Mouse (Mus musculus): Measurements from ENCODE around the gene Pnpla5.
A peak's percentile ranks its signal among the peaks of the same experiment; 100 is the strongest.
"Not testable (repeated sequence)": the region's sequence is repeated elsewhere in the genome, so short reads cannot be mapped to it uniquely, and the experiment has no call there.

Gene Pnpla5

DNA sequence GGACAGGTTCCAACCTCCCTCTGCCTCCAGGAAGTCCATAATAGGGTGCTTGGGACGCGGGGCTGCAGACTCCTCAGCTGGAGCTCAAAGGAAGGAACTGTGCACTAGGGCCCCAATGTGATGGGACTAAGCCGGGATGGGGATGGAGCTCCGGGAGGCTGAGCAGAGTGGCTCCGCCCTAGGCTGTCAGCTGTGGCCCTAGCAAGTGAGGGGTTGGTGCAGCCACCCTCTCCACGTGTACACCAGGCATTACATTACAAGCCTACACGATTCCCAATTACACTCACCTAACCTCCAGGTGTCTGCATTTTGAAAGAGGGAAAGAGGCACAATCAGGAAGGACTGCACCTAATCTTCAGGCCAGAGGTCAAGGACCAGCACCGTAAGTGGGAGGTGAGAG, at the start of gene Pnpla5:
Pnpla5 (minus strand) TSS at position 101 of the 400 bp plus-strand sequence.
- DNase-seq, result no peak

DNA sequence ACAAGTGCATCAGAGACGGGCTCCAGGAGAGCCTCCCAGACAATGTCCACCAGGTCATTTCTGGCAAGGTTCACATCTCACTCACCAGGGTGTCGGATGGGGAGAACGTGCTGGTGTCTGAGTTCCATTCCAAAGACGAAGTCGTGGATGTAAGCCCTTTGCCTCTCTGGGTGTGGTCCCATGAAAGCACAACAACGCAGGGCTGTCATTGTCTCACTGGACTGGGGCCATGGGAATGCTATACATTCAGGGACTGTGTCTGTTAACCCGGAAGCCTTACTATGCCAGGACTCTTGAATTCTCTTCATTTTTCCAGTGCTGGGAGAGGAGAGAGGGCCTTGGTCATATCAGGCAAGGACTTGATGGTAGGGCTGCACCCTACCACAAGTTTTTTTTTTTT, 48.2 kb upstream of the Pnpla5 start:
- no peak for DNase-seq

DNA sequence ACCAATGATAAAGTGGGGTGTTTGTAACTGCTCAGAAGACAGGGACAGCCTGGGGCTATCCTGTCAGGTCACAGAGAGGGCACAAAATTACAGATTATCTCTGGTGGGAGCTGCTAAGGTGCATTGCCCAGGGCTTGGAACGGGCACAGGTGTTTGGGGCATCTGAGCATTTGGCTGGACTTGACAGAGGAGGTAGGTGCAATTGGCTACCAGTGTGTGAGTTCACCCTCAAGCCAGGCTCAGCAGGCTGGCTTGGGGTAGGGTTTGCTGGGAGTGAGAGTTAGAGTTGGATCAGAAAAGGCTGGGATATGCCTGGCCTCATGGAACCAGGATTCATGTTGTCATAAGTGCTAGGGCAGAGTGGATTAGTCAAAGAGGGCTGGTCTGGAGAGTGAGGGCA, 46.5 kb upstream of the Pnpla5 start:
- no peak for DNase-seq

DNA sequence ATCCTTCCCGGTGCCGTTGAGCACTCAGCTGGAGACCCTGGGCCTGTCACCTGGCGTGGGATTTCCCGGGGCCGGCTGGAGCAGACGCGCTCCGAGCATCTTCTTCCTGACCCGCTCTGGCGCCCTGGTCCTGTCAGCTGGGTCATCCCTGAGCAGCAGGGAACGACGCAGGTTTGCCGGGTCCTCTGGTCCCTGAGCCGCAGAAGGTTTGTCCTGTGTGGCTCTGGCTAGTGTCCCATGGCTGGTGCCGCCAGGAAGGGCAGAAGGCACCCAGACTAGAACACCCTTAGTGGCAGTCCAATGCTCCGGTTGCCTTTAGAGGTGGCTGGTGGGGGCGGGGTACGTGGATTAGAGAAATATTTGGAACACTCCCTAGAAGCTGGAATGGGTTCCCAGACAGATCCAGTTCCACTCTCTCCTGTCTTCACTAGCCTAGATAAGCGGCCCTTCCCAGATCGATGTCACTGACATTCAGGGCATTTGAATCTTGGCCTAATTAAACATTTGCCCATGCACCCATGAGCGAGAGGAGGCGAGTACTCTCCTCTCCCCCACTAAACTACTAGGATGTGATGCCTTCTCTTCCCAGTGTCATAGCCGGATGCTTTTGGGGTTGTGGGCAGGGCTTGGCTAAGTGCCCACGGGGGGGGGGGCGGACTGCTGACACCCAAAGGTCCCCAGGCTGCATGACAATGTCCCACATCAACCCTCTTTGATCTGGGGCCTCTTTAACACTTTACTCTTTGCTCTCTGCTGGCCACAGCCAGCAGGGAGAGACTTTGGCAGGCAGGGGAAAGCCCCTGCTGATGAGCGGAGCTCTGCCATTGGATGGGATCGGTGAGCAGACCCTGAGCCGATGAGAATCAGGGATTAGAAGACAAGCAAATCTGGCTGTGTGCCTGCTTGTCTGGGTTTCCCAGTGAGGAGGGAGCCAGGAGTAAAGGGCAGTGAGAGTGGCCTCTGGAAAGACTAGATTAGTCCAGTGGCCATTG, 45.5 kb upstream of the Pnpla5 start:
- peak; percentile 44 for DNase-seq

DNA sequence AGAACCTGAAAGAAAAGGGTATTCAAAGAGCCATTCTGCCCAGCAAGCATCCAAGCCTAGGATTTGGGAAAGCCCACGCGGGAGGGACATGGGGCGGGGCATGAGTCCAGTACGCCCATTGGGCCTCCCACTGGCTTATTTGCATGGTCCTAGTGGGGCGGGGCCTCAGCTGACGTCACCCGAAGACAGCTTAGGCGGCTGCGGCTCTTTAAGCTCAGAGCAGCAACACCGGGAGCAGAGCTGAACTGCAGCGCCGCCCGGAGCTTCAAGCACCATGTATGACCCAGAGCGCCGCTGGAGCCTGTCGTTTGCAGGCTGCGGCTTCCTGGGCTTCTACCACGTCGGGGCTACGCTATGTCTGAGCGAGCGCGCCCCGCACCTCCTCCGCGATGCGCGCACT, 44.6 kb upstream of the Pnpla5 start, which contains the start of gene Pnpla3:
Pnpla3 (plus strand) TSS at position 238 of the 400 bp plus-strand sequence.
- peak; percentile 94 for DNase-seq

DNA sequence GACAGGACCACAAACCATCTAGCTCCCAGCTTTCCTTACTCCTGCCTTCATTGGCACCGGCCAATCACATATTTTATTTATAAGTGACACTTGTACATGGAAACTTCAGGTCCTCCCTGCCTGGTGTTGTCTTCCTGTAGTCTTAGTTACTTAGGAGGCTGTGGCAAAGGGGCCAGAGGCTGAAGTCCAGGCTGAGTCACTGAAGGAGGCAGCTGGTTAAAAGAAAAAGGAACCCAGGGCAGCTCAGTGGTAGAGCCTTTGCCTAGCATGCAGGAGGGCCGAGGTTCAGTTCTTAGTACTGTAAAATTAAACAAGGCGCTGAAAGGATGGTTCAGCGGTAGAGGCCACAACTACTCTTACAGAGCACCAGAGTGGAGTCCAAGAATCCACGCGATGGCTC, 43.8 kb upstream of the Pnpla5 start:
- peak; percentile 28 for DNase-seq

DNA sequence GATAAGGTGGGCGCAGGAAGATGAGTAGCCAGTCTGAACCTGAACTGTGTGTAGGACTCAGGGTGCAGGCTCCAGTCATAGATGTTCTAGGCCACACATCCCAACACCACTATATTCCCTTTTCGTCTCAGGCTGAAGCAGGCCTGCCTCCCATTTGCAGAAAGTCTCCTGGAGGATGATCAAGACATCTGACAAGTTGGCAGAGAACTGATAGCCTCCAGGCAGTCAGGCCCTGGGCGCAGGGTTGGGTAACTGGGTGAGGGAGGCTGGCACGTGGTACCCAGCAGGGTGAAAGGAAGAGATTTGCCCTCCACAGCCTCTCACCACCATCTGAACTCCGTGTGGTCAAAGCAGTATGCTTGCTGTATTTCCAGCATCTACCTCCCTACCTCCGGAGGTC, 38.9 kb upstream of the Pnpla5 start:
- no peak for DNase-seq

DNA sequence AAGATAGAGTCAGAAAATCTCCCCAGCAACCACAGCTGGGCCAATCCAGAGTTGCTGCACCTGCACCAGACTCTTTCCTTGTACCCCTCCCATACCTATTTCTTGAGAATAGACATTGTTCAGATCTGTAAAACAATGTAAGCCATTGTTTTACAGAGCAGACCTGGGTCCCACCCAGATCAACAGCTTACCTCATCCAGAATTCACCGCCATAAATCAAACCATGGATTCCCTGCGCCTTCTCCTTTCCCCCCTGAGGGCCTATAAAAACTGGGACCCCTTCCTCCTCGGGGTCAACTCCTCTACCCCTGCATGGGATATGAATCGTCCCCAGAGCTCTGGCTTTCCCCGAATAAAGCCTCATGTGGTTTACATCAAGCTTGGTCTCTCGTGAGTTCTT, 34.6 kb upstream of the Pnpla5 start:
- not testable (repeated sequence) for DNase-seq

DNA sequence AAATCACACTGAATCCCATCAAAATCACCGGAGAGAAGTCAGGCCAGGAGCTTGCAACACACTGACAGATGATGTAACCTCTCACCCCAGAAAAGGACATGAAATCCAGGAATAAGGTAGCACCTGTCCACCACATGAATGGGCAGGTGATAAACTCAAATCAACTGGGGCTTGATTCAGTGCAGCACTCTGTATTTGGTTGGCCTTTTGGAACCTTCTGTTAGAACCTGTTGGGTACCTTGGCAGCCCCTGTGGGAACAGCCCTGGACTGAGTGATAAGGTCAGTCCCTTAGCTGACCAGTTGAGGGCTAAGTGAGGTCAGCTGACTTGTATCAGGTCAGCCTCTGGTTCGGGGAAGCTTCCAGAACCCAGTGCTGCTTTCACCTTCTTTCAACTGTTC, 33.2 kb upstream of the Pnpla5 start:
- no peak for DNase-seq

DNA sequence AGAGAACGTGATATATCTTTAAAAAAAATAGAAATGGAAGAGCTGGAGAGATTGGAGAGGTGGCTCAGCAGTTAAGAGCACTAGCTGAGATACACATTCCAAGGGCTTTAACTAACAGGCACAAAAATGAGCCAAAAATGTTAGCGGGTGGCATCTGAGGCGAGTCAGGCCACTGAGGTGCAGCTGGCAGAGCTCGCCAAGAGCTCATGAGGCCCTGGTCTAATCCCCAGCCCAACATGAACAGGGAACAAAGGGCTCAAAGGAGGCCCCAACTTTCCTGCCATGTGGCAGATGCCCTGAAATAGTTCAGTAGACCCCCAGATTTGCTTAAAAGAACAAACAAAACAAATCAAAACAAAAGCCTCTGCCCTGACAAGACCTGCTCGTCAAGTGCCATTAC, 18.0 kb upstream of the Pnpla5 start:
- DNase-seq, result no peak

DNA sequence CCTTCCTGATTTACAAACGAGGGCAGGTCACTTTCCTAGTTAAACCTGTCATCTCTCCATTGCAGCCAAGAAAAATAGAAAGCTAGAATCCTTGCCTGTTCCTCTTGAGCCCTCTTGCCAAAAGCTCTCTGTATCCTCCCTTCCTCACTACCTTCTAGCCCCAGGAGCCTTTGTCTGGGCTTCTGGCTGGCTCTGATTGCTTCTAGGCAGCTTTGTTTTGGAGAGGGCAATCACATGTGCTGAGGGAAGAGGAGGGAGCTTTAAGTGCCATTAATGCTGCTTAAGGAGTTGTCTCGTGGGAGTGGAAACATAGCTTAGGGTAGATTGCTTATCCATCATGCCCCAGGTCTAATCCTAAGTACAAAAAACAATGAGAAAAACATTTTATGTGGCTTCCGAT, 17.1 kb upstream of the Pnpla5 start:
- no peak for DNase-seq

DNA sequence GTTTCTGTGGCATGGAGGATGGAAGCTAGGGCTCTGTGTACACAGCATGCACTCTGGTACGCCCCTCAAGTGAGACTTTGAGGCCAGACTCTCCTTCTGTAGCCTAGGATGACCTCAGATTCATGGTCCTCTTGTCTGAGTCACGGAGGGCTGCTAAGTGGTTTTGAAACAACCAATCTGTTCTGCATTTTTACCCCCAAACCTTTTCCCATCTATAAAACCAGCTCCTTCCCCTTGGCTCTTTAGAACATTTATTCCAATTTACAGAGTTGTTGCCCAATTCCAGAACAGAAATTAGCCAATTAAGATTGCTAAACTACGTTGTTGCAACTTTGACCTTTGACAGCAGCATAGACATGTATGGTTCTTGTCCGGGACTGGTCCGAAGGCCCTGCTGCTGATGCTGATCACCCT, 16.6 kb upstream of the Pnpla5 start:
- no peak for DNase-seq

DNA sequence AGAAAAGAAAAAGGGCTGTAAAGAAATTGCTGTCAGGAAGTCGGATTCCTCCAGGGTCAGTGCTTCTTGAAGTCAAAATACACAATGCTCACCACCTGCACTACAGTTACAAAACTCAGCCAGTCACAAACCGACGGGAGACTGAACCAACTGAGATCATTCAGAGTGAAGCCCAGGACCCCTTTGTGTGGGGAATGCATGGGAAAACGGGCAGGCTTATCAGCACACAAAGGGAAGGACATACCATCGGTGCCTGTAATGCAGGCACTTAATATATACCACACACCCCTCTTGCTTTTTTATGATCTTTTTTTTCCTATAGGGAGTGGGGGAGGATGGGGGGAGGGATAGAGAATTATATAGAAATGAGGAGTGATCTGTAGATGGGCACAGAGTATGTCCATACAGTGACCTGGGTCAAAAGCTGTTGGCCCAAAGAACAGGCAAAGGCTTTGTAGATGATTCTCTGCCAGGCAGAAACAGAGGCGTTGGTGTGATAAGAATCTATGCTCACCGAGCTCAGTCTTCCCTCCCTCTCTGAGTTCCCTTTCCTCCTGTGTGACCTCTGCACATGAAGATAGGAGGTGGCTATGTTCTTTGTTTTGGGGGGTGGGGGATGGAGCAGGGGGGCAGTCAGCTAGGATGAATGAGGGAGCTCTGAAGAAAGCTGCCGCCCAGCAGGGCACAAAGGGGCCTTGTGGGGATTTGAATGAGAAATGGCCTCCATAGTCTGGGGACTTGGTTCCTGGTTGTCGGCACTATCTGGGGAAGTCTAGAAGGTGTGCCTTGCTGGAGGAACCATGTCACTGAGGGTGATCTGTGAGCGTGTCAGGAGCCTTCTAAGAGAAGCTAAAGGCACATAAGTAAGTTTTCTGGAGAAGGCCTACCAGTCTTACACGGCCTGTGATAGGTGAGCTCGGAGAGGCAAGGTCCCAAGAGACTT, 13.8 kb upstream of the Pnpla5 start:
- no peak for DNase-seq

DNA sequence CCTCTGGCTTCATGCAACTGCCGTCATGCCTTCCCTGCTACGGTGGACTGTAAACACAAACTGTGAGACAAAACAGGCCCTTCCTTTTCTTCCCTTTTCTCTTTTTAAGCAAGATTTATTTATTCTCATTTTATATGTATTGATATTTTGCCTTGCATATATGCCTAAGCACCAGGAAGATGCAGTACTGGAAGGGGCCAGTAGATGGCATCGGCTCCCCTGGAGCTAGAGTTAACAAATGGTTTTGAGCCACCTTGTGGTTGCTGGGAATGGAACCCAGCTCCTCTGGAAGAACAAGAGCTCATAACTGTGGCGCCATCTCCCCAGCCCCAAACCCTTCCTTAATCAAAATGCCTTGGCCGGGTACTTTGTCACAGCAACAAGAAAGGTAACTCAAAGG, 12.5 kb upstream of the Pnpla5 start:
- DNase-seq, result no peak

DNA sequence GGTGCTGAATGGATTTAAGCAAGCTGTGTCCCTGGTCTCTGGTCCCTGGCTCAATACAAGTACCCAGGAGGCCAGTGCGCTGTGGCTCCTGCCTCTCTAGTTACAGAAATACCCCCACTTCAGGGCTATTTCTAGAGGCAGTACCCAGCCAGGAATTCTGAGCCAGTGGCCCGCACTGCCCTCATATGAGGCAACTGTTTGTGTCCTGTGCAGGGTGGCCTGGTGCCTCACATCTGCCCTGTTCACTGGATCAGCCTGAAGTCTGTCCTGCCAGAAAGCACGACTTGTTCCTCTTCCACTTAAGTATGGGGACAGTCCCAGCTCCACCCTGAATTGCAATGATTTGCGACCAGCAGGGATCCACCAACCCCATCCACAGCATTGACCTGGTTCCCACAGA, 10.5 kb upstream of the Pnpla5 start:
- DNase-seq, result no peak

DNA sequence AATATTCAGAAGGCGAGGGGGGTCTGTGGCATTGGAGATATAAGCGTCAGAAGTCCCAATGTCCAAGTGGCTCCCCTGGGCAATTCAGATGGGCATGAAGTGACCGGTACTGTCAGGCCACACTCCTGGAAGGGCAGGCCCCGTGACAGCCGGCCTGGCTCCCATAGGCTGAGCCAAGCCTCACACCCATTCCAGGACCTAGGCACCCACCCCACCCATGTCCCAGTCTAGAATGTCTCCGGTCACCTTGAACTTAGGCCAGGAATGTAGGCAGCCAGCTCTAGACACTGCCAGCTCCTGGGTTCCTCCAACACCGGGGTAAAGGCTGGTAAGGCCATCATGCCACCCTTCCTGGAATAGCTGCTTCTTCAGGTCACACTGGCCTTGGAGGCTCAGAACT, 9.0 kb upstream of the Pnpla5 start:
- DNase-seq, result no peak

DNA sequence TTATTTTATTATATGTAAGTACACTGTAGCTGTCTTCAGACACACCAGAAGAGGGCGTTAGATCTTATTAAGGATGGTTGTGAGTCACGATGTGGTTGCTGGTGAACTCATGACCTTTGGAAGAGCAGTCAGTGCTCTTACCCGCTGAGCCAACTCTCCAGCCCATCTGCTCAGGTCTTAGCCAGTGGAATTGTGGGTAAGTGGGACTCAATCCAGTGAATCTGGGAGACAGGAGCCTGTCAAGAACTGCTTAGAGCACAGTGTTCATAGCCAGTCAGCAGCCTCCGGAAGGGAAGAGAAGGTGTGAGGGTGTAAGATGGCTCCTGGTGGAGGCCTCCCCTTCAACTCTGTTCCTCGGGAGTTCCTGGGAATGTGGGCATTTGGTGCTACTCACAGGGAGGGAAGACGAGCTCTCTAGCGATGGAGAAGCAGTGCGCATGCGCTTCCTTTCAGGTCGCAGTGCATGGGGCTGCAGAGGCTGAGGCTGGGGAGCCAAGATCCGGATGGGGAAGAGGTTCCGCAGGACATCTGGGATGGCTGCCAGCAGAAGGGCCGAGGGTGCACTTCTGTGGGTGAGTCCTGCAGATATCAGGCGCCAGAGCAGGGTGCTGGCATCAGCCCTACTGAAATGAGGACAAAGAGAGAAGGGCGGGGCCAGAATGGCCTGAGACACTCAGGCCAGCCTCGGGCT, 8.3 kb upstream of the Pnpla5 start:
- DNase-seq, result peak; percentile 16

DNA sequence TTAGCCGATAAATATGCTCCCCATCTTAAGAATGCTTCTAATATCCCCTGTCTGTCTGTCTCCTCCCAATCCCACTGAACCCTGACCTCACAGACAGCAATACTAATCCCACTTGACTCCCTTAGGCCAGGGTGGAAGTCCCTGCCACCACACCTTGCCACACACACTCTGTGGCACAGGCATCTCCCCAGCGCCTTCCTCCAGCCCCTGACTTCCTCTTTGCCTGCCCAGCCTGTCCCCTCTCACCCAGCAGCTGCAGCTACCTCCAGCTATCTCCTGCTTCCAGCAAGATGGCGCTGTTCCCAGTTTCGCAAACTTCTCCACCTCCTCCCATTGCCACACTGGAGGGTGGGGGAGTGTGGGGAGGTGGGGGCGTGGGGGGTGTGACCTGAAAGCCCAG, 3.9 kb upstream of the Pnpla5 start:
- DNase-seq, result no peak

DNA sequence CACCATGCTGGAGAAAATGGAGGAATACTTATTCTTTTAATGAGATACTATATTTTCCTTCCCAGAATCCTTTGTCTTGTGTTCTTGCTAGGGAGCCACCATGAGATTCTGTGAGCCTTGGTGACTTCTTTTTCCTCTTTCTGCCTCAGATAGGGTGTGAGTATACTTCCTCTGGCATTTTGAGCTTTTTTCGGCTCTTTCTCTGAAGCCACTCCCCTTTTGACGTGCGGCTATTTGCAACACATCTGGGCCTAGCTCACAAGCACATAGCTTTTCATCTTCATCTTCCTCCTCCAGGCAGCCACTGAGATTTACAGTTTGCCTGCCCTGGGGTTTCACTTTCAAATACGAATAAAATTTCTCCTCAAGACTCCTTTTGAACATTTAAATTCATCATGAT, 3.5 kb upstream of the Pnpla5 start:
- no peak for DNase-seq

DNA sequence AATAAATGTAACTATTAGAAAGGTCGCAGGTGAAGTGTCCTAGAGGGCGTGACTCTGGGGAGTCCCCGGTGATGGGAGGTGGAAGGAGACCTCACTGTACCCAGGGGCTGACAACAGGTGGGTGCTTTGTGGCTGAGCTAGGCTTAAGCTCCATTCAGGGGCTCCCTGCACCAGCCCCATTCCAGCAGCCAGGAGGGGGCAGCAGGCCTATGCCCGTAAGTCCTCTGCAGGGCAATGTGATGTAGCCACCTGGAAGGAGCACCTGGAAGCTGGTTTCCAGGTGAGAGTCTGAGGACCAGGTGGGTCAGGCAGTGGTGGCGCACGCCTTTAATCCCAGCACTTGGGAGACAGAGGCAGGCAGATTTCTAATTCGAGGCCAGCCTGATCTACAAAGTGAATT, 1.1 kb upstream of the Pnpla5 start:
- DNase-seq, result no peak

DNA sequence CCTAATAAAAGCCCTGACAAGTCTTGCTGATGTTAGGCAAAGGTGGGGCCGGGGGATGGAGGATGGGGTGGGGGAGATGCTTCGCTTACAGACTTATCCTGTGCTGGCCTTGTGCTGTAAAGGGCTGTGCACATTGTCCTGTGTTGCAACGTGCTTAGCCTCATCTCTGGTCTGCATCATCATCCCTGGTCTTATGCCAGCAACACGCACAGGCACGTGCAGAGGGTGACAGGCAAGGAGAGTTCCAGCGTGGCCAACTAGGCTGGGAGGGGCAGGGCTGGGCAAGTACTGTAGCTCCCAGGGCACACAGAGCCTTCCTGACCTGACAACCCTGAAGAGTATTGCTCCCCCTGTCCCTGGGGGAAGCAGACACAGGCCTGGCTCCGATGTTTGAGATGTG, 1.9 kb downstream of the Pnpla5 start:
- no peak for DNase-seq

DNA sequence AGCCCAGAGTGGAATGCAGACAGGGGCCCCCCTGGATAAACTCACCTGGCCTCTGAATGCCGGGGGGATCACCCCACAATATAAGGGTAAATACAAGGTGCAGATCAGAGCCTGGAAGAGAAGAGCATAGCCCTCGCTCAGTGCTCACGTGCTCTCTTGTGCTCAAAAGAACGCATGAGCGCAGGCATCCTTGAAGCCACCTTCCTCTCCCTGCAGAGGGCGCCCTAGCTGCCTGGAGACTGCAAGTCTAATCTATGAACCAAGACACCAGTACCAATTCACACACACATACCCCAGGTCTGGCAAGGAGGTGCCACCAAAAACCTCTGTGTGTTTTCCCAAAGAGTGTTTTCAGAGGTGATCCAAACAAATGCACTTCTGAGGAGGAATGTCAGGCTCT, 2.4 kb downstream of the Pnpla5 start:
- DNase-seq, result no peak

DNA sequence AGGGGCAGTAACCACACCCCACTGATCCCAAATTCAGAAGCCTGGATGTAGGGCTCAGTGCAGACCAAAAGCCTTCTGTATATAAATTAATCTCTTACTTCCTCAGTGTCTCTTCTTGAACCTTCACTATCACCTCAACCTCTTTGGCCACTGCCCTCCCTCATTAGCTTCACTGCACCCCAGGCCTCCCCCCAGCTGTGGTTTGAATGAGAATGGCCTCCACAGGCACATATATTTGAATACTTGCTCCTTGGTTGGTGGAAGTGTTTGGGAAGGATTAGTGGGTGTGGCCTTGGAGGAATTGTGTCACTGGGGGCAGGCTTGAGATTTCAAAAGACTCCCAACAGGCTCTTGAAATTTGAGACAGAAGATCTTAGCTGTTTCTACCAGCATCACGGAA, 6.5 kb downstream of the Pnpla5 start:
- DNase-seq, result no peak
